Mouse (Mus musculus) adrenal gland, adult 8-10 months (tissue): ENCODE data around the gene Brd3os. TPM values are rescaled to one million over a fixed set of nuclear protein-coding genes. Genes with fewer than 3 reads are reported as not detected.

Source experiments
- microRNA-seq, 2 experiments: library from miRNA; unstranded; fragments of <30 nt; microRNA quantifications; one replicate each; pipeline ENCODE4 v1.2.0; 2022
- total RNA-seq, 4 experiments: library from RNA; stranded (reverse); gene quantifications; 2 replicates each; pipeline ENCODE4 v1.2.4; 2022

Gene Brd3os
- total RNA-seq, 4 experiments from 2014 or later: 9.3 to 21.5 (median 15.3) TPM

Small RNA genes within 50 kb of the gene (microRNA-seq; reads per million reads assigned to microRNA genes)
- gene Gm24049: 0 reads per million in 2 experiments
- 0 reads per million in 2 experiments for gene Mir7578

Other genes with a start within 250 kb of the Brd3os start
- 10 to 100 TPM in 1 of 4 experiments, 1 to 10 TPM in 3; 8.1 to 11.2 (median 8.8) TPM for gene Sardh, start 194.0 kb upstream of the Brd3os start, total RNA-seq
- gene Vav2, start 15.3 kb upstream of the Brd3os start, total RNA-seq: 10 to 100 TPM; 23.4 to 55.4 (median 39.0) TPM
- 10 to 100 TPM; 87.2 to 97.9 (median 91.9) TPM for gene Brd3, start 65.3 kb downstream of the Brd3os start, total RNA-seq
- gene Wdr5, start 72.8 kb downstream of the Brd3os start, total RNA-seq: 10 to 100 TPM; 31.3 to 42.8 (median 36.3) TPM
- 10 to 100 TPM; 51.3 to 64.4 (median 56.7) TPM for gene Rxra, start 234.1 kb downstream of the Brd3os start, total RNA-seq